Mouse (Mus musculus): Measurements from ENCODE around the gene Stx17. TPM values are rescaled to one million over a fixed set of nuclear protein-coding genes. Genes with fewer than 3 reads are reported as not detected.

Gene Stx17
- polyA plus RNA-seq, 2 experiments, result 6.4 to 15.3 TPM

DNA sequence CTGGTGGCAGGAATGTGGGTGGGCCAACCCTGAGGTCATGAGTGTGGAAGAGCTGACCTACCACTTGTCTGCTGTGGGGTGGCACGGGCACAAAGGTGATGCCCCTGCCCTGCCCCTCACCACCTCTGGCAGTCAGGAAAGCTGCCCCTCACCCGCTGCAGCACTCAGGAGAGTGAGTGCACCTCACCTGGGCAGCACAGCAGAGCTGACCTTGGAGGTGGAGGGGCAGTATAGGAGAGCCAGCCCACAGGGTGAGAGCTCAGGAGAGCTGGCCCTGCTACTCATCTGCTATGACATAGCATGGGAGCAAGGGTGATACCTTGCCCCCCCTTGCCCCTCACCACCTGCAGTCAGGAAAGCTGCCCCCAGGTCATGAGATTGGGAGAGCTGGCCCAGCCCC, 22.7 kb upstream of the Stx17 start:
- WGBS (ENCODE audit: insufficient replicate concordance), result 25% methylated on average over 2 of the region's 2 CpGs
- DNase-seq (ENCODE audit: low read depth in 3 of 3, low spot score in 3 of 3), result no peak

DNA sequence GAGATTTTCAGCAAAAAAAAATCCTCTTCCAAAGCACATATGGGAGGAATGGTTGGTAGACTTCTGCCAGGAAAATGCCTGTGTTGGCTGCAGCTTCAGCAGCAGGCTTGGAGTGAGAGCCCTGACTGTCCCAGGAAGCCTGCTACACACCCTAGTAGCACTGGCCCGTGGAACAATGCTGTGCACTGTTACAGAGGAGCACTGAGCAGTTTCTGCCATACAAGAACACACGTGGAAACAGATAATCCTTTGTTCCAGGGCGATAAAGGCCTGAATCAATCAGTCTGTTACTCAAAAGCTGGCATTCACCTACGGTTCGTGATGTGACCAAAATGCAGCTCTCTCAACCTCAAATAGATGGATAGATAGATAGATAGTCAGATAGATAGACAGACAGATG, 19.3 kb upstream of the Stx17 start:
- ATAC-seq (ENCODE audit: insufficient read depth), result no peak
- no peak overlapping the region for H3K4me2 ChIP-seq (ENCODE audit: low read depth)
- H3K27me3 ChIP-seq (ENCODE audit: control insufficient read depth, insufficient read depth, low read length), result no peaks in the 10 kb centered on the region
- no peak for DNase-seq (ENCODE audit: low read depth in 3 of 3, low spot score in 3 of 3)
- H3K4me1 ChIP-seq (replicated peaks; ENCODE audit: control insufficient read depth in 2 of 2, insufficient read depth in 2 of 2, low read length in 1 of 2), result no peaks in the 10 kb centered on the region
- no peak overlapping the region for H3K27ac ChIP-seq
- no peaks in the 10 kb centered on the region for H3K9me3 ChIP-seq (ENCODE audit: control insufficient read depth, low read length)
- no peak overlapping the region for H3K4me3 ChIP-seq (ENCODE audit: insufficient read depth in 1 of 2, low read depth in 2 of 2, low read length in 2 of 2)
- WGBS (ENCODE audit: insufficient replicate concordance), result 66% methylated on average over 5 of the region's 5 CpGs
- H3K9ac ChIP-seq (replicated peaks), result no peak overlapping the region
- no peak for TF ChIP-seq CTCF (IDR thresholded peaks at IDR 0.05; ENCODE audit: low read depth)
- no peak for TF ChIP-seq EP300 (IDR thresholded peaks at IDR 0.05; ENCODE audit: low read depth)
- H3K36me3 ChIP-seq (replicated peaks; ENCODE audit: control insufficient read depth, insufficient read depth, low read depth), result no peaks in the 10 kb centered on the region

More for the DNA sequence above, 22.7 kb upstream of the Stx17 start:
- Histone ChIP-seq H3K4me3 (ENCODE audit: insufficient read depth in 1 of 2, low read depth in 2 of 2, low read length in 2 of 2) (no peak overlapping the region), H3K4me2 (ENCODE audit: low read depth) (no peak overlapping the region), H3K9ac (replicated peaks) (no peak overlapping the region), H3K27ac (no peak overlapping the region), H3K4me1 (replicated peaks; ENCODE audit: control insufficient read depth in 2 of 2, insufficient read depth in 2 of 2, low read length in 1 of 2) (no peaks in the 10 kb centered on the region), H3K9me3 (ENCODE audit: control insufficient read depth, low read length) (no peaks in the 10 kb centered on the region), H3K36me3 (replicated peaks; ENCODE audit: control insufficient read depth, insufficient read depth, low read depth) (no peaks in the 10 kb centered on the region), H3K27me3 (ENCODE audit: control insufficient read depth, insufficient read depth, low read length) (no peaks in the 10 kb centered on the region)
- TF ChIP-seq EP300 (IDR thresholded peaks at IDR 0.05; ENCODE audit: low read depth), result no peak
- no peak for TF ChIP-seq CTCF (IDR thresholded peaks at IDR 0.05; ENCODE audit: low read depth)
- no peak for ATAC-seq (ENCODE audit: insufficient read depth)

- H3K9ac ChIP-seq (replicated peaks), result no peak overlapping the region
- DNase-seq (ENCODE audit: low read depth in 3 of 3, low spot score in 3 of 3), result no peak
- H3K27me3 ChIP-seq (ENCODE audit: control insufficient read depth, insufficient read depth, low read length), result no peaks in the 10 kb centered on the region
- no peak overlapping the region for H3K27ac ChIP-seq
- H3K4me2 ChIP-seq (ENCODE audit: low read depth), result no peak overlapping the region
- H3K9me3 ChIP-seq (ENCODE audit: control insufficient read depth, low read length), result no peaks in the 10 kb centered on the region
- no peak overlapping the region for H3K4me3 ChIP-seq (ENCODE audit: insufficient read depth in 1 of 2, low read depth in 2 of 2, low read length in 2 of 2)
- ATAC-seq (ENCODE audit: insufficient read depth), result no peak
- no peaks in the 10 kb centered on the region for H3K36me3 ChIP-seq (replicated peaks; ENCODE audit: control insufficient read depth, insufficient read depth, low read depth)
- WGBS (ENCODE audit: insufficient replicate concordance), result 55% methylated on average over 6 of the region's 6 CpGs
- TF ChIP-seq CTCF (IDR thresholded peaks at IDR 0.05; ENCODE audit: low read depth), result no peak
- no peak for TF ChIP-seq EP300 (IDR thresholded peaks at IDR 0.05; ENCODE audit: low read depth)
- no peaks in the 10 kb centered on the region for H3K4me1 ChIP-seq (replicated peaks; ENCODE audit: control insufficient read depth in 2 of 2, insufficient read depth in 2 of 2, low read length in 1 of 2)
These were observed 17.6 kb upstream of the Stx17 start for GRCm38 (mm10) chr4:48107086-48107485.

DNA sequence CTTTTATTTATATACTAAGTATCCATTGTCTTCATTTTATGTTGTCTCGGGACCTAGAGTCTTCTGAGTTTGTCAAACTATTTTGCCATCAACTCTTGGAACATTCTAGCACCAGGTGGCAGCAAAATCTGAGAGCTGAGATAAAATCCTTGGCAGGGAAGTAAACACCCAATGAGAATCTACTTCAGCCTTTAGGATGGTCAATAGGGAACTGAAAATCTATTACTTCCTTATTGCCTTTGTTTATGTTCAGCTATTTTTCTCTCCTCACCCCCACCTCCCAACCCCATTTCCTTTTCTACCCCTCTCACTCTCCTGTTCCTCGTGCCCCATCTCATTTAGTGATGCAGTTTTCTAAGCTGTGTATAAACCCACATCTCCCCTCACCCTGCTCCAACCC, 16.1 kb upstream of the Stx17 start:
- H3K36me3 ChIP-seq (replicated peaks; ENCODE audit: control insufficient read depth, insufficient read depth, low read depth), result no peaks in the 10 kb centered on the region
- H3K4me3 ChIP-seq (ENCODE audit: insufficient read depth in 1 of 2, low read depth in 2 of 2, low read length in 2 of 2), result no peak overlapping the region
- TF ChIP-seq CTCF (IDR thresholded peaks at IDR 0.05; ENCODE audit: low read depth), result no peak
- TF ChIP-seq EP300 (IDR thresholded peaks at IDR 0.05; ENCODE audit: low read depth), result no peak
- no peak overlapping the region for H3K9ac ChIP-seq (replicated peaks)
- no peak overlapping the region for H3K27ac ChIP-seq
- 31% methylated on average over 2 of the region's 2 CpGs for WGBS (ENCODE audit: insufficient replicate concordance)
- H3K9me3 ChIP-seq (ENCODE audit: control insufficient read depth, low read length), result no peaks in the 10 kb centered on the region
- no peak for DNase-seq (ENCODE audit: low read depth in 3 of 3, low spot score in 3 of 3)
- no peaks in the 10 kb centered on the region for H3K27me3 ChIP-seq (ENCODE audit: control insufficient read depth, insufficient read depth, low read length)
- no peaks in the 10 kb centered on the region for H3K4me1 ChIP-seq (replicated peaks; ENCODE audit: control insufficient read depth in 2 of 2, insufficient read depth in 2 of 2, low read length in 1 of 2)
- H3K4me2 ChIP-seq (ENCODE audit: low read depth), result no peak overlapping the region
- no peak for ATAC-seq (ENCODE audit: insufficient read depth)

- H3K4me2 ChIP-seq (ENCODE audit: low read depth), result no peak overlapping the region
- H3K9me3 ChIP-seq (ENCODE audit: control insufficient read depth, low read length), result no peaks in the 10 kb centered on the region
- DNase-seq (ENCODE audit: low read depth in 3 of 3, low spot score in 3 of 3) (no peak), ATAC-seq (ENCODE audit: insufficient read depth) (no peak)
- H3K4me1 ChIP-seq (replicated peaks; ENCODE audit: control insufficient read depth in 2 of 2, insufficient read depth in 2 of 2, low read length in 1 of 2), result no peaks in the 10 kb centered on the region
- WGBS (ENCODE audit: insufficient replicate concordance), result 55% methylated on average over 3 of the region's 3 CpGs
- TF ChIP-seq CTCF (IDR thresholded peaks at IDR 0.05; ENCODE audit: low read depth), result no peak
- no peaks in the 10 kb centered on the region for H3K36me3 ChIP-seq (replicated peaks; ENCODE audit: control insufficient read depth, insufficient read depth, low read depth)
- H3K27ac ChIP-seq, result no peak overlapping the region
- no peaks in the 10 kb centered on the region for H3K27me3 ChIP-seq (ENCODE audit: control insufficient read depth, insufficient read depth, low read length)
- no peak overlapping the region for H3K9ac ChIP-seq (replicated peaks)
- H3K4me3 ChIP-seq (ENCODE audit: insufficient read depth in 1 of 2, low read depth in 2 of 2, low read length in 2 of 2), result no peak overlapping the region
These were observed 14.4 kb upstream of the Stx17 start for GRCm38 (mm10) chr4:48110331-48110730.

Data from liver, embryonic 14.5 days (tissue).